Mouse (Mus musculus) embryo, embryonic 11 days (tissue): ENCODE measurements around the gene Fam181a.

Source experiments
- DNase-seq: peaks from one replicate; pipeline ENCODE4 v3.0.0-alpha.2; 2015

Fam181a gene

DNA sequence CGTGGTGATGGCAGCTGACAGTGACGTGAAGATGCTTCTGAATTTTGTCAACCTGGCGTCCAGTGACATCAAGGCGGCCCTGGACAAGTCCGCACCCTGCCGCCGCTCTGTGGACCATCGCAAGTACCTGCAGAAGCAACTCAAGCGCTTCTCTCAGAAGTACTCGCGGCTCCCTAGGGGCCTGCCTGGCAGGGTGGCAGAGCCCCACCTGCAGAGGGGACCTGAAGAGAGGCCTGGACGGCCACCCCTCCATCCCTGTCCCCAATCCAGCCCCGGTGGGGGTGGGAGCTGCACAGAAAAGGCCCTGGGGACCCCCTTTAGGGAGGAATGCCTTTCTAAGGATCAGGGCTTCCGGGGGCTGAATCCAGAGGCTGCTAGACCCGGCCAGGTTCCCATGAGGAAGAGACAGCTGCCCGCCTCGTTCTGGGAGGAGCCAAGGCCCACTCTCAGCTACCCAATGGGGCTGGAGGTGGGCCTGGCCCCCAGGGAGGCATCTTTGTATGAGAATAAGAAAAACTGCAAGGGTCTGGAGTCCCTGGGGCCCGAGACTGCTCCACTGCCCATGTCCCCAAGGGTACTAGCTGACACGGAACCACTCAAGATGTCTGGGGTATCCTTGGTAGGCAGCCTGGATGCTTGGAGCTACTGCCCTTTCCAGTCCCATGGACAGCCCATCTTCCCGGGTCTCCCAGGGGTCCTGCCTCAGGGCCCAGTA, 5.2 kb downstream of the Fam181a start:
- DNase-seq: peak; percentile 29

DNA sequence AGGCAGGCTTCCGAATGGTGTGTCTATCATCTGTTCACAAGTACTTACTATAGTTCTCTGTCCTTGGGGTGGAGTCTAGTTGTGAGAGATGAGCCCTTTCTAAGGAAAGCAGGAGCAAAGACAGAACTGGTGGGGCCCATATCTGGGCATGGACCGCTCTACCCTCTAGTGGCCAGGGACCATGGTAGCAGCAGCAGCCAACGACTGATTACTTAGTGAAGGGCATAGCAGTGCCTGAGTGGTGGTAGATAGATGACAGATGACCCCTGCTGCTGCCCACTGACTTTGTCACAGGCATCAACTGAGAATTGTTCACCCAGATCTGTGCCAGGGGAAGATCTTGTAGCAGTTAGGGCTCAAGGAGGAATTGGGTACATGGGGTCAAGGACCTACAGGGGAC, 12.0 kb downstream of the Fam181a start:
- peak; percentile 56 for DNase-seq

DNA sequence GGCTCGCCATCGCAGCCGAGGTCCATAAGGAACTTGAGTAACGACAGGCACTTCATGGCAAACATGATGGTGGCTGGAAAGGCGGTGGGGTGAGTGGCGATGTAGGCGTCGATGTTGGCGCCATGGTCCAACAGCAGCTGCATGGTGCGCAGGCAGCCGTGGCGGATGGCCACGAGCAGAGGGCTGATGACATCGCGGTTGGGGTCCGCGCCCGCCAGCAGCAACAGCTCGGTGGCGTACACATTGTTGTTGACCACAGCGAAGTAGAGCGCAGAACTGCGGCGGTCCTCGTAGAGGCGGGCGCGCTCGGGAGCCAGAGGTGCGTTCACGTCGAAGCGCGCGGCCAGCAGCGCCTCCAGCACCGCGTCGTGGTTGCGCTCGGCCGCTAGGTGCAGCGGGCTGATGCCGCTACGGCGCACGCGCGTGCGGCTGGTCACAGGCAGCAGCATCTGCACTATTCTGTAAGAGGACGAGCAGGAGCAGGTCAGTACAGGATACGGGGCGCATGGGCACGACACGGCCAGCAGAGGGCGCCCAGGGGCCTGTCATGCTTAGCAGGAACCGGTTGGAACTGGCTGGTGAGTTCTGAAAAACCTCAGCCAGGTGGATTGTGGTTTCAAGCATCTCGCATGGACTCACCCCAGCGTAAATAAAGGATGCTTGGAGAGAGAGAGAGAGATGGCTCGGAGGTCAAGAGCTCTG, 14.5 kb downstream of the Fam181a start:
- DNase-seq: peak; percentile 94

DNA sequence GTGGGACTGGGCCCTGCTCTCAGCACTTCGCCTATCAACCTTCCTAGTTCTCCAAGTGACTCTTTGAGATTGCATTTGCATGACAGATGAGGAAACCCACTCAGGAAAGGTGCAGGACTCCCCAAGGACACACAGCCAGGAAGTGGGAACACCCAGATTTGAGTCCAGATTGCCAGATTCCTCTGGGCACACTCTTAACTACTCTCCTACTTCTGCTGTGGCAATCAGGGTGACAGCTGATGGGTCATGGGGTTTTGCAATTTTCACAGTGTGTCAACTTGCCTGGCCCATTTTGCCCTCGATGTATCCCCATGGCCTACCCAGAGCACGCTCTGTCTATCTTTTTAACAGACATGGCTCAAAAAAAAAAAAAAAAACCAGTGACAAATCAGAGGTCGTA, 15.8 kb downstream of the Fam181a start:
- no peak for DNase-seq

DNA sequence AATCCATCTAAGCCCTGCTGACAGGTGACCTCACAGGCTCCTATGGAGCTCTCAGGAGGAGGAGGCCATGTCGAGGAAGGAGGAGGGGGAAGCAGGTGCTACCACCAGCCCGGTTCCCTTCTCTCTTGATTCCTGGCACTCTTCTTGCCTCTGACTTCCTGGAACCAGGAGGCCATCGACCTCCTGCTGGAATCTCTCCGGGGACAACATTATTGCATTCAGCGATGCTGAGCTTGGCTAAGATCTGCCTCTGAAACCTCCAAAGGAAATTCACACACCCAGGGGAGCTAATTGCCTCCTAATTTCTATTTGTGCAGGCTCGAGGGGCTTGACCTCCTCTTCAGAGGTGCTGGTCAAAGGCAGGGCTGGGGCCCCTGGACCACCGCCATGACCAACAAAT, 16.3 kb downstream of the Fam181a start:
- peak; percentile 34 for DNase-seq

DNA sequence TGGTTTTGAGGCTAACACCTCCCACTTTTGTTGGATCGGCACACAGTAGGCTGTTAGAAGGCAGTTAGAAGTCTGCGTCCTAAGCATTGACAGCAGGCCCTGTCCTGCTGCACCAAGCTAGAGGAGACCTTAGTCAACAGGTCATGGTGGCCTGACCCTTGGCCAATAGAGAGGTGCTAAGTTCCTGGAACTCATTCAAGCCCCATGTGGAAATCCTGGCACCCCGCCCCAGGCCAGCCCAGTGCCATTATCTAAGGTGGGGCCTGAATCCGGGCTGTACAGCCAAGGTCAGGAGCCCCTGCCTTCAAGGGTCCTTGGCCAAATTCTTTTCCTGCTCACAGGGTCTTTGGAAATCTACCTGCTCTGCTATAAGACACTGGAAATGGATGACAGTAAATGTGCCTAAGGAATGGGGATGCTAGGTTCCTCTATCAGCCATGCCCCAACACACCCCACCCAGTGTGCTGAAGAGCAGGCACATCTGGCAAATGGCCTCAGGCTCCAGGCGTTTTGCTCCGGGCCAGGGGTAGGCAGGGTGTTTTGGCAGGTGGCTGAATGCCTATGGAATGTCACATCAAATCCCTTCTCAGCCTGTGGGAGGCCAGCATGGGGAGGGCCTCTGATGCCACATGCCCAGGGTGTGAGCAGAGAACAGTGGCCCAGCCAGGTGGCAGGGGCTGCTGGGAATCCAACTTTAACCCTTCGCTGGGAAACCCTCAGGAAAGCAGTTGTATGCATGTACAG, 17.8 kb downstream of the Fam181a start:
- no peak for DNase-seq

DNA sequence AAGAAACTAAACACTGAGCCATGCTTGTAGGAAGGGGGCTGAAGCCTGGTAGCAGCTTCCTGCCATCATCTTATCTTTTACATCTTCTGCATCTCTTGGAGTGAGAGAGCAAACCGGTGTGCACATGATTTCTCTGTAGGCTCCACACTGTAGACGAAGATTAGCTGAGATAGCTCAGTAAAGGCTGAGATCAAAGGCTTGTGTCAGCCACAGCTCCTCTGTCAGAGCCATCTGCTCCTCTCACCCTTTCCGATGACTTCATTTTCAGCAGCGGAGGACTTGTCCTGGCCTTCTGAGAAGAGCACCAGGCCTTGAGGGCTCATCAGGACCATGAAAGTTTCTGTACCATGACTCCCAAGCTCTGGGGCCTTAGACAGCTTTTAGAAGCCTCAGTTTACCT, 20.7 kb downstream of the Fam181a start:
- DNase-seq: no peak

DNA sequence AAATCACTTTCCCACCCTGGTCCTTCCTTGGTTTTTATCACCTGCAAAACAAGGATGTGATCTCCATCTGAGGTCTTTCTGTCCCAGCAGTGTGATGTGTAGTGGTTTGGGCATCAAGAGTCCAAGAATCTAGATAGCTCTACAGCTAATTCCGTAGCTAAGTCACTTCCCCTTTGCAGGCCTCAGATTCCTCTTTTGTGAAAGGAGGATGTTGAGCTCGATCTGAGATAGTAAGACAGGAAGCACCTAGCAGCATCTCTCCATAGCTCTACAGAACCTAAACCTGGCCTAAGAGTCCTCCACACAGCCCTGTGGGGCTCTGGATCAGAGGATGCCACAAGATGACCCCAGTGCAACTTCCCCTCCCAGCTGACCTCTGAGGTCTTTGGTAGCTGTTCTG, 22.1 kb downstream of the Fam181a start:
- no peak for DNase-seq

DNA sequence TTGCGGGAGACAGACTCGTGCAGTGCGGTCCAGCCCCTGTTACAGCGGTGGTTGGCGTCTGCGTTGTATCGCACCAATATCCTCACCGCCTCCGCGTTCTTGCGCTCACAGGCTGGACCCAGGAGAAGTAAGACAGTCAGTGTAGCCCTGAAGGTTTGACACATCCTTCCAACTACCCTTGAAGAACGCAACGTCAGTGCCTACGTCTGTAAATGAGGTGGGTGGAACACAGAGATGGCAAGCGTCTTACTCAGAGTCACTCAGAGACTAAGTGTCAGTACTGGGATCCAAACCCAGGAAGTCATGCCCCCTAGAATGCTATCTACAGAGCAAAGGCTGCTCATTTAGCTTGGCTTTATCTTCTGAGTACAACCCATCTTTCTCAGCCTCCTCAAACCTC, 22.7 kb downstream of the Fam181a start:
- no peak for DNase-seq

DNA sequence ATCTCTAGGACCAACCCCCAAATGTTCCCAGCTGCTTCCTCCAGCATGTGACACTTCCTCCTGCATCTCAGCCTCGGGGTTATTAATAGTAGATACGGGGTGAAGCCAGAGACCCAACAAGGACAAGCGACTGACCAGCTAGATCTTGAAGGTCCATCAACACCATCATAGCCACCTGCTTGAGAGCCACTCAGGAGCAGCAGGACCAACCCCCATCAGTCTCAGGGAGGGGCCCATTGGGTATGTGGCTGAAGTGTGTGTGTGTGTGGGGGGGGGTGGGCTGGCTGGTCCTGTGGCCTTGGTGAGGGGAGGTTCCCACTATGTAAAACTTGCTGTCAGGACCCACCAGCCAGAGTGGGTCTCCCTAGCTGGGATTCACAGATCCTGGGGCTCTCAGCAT, 26.0 kb downstream of the Fam181a start:
- no peak for DNase-seq

DNA sequence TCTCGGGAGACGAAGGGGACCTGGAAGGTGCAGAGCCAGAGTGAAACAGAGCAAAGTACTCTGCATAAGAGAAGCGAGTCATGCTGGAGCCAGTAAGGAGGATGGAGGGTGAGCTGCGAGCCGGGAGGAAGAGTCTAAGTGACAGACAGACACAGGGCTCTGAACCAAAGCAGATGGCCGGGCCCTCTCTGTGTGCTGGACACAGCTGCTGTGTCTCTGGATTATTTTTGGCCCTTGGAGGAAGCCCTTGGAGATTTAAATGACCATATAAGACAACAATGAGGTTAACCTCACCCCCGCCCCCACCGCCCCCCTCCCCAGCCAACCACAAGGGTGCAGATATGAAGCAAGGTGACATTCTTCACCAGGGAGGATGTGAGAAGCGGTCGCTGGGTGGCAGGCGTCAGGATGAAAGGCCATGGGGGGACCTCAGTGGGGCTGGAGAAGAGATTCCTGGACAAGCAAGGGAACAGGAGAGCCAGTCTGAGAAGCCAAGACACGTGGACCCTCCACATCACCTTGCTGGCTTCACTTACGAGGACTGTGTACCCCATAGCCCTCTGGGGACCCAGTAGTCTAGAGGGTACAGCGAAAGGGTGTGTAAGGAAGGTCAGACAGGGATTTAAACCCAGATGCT, 27.5 kb downstream of the Fam181a start:
- DNase-seq: no peak

DNA sequence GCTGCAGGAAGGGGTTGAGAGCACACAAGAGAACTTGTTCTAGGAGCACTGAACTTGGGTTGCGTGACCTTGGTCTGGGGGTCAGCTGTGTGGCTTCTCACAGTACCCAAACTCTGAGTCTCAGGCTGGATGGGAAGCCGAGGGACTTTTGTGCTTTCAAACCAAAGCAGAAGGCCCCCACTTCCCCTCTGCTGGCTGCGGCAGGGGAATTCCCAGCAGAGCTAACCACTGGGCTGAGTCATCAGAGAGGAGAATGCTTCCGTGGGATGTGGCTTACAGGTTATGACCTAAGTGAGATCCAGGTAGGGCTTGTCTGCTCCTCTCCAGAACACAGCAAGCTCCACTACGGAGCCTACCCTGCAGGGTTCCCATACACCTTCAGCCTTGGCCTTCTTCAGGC, 30.4 kb downstream of the Fam181a start:
- no peak for DNase-seq

DNA sequence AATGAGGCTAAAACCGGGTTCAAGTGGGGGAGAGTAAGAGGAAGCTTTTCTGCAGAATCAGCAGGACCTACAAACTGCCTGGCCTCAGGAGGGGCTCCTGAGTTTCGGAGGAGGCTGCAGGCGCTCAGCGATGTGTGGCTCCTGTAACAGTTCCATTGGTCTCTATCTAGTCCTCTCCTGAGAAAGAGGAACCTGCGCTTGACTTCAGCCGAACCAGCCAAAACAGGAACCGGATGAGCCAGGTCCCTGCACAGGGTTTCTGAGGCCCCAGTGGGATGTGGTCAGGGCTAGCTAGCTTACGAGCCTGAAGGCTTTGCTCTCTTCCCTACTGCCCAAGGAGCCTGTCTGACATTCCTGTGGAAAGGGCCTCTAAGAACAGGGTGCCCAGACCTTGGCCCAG, 32.7 kb downstream of the Fam181a start:
- no peak for DNase-seq

DNA sequence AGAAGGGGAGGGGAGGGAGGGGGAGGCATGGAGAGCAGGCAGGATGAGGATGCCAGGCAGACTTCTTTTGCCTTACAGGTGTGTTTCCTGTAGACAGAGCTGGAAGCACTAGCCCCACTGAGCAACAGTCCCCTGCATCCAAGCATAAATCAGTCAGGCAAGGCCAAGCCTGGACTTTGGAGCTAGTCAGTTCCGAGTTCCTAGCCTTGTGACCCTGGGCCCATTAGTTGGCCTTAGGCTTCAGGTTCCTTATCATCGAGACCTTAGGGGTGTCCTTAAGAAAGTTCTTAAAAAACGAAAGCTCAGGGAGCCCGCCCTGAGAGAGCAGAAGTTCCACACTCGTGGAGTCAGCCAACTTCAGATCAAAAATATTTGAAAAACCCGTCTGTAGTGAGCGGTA, 34.2 kb downstream of the Fam181a start:
- DNase-seq: no peak

DNA sequence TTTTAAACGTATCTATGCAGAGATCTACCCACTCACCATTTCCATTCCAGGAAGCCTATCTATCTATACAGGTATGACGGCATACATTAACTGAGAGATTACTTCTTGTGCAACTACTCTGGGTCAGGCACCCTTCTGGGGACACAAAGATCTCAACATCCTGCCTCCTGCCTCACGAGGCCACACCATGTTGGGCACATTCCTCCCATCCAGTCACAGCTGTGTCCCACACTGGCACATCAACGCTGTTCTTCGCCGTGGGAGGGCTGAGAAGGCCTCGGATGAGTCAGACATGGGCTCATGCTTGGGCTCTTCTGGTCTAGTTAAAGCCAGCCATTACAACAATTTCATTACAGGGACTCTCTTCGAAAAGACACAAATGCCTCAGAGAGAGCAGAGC, 36.2 kb downstream of the Fam181a start:
- no peak for DNase-seq

DNA sequence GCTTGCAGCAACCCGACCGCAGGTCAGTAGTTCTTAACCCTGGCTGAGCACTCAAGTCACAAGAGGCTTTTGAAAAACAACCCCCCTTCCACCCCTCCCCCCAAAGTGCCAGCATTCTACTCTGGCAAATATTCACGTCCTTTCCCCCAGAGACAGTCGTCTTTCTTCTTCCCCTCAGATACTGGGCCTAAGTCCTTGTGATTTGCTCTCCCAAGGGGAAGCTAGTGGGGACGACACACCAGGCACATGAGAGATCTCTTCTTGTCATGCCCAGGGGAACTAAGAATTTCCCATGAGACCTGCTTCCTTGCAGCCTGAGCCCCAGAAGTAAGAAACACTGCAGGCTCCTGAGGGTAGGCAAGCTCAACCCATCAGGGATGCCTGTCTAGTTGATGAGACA, 36.6 kb downstream of the Fam181a start:
- no peak for DNase-seq

DNA sequence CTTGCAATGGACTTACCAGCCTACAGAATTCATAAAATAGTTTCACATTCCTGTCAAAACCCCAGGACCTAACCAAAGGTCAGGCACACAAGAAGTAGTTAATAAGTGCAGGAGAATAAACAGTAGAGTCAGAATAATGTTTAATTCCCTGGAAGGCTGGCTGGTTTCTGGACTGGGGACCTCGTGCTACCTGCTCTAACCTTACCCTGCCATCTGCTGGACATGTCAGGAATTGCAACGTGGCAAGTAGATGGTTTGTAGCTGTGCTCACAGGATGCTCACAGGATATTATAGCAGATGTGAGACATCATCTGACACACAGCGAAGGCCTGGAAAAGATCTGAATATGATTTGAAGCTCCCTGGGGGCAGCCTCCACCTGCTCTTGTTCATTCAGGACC, 37.7 kb downstream of the Fam181a start:
- DNase-seq: peak; percentile 85

DNA sequence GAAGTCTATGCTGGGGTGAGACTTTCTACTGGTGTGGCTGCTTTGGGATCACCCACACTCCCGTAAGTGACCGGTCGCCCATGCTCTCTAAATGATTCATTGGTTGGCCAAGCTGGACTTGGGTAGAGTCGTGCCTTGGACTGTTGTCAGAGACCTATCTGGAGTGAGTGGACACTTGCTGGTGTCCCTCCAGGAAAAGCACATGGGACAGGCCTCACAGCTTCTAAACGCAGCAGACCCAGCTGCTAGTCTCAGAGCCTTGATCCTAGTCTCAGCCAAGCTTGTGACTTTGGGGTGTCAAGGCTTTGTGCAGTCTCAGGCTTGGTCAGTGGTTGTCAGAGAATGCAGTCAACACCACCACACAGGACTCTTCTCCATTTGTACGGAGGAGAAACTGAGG, 42.0 kb downstream of the Fam181a start:
- no peak for DNase-seq

DNA sequence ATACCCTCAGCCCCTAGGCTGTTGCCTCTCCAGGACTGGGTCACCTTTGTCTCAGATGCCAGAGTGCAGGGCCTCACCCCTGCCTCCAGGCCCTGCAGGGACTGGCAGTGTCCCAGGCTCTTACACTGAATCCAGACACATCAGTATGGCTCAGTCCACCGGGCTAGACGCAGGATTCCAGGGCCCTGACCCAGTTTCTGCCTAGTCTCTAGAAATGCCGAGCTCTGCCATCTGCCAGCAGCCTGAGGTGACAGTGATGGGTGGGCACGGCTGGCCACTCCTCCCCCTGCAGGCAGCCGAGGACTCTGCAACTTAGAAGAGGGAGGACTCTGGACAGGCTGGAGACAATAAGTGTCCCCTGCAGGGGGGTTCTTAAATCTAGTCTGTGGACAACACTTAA, 42.8 kb downstream of the Fam181a start:
- DNase-seq: peak; percentile 42

DNA sequence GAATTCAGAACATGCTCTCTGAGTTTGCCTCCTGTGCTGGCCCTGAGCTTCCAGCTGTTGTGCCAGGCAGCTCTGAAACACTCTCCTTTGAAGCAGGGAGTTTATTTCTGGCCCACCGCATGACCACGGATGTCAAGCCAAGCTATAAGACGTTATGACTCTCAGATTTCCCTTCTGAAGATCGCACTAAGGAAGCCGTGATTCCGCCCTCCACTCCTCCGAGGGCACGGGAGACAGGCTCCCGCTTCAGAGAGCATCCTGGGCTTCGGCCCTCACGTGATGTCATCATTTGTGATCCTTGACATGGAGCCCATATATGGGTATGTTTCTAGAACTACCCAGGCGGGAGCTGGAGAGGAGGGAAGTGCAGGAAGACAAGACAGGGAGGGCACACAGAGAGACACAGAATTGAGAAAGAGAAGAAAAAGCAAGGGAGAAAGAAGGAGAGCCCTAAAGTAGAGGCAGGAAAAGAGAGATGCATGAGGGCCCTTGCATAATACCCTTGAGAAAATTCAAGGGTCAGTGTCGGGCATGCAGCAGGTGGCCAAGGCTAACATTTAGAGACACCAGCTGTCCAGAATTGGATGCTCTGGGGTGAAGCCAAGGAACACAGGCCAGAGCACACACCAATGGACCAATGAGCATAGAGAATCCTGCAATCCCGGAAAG, 45.1 kb downstream of the Fam181a start, which contains the start of gene Asb2:
Asb2 (minus strand) TSS at position 256 of the 669 bp plus-strand sequence.
- DNase-seq: no peak

DNA sequence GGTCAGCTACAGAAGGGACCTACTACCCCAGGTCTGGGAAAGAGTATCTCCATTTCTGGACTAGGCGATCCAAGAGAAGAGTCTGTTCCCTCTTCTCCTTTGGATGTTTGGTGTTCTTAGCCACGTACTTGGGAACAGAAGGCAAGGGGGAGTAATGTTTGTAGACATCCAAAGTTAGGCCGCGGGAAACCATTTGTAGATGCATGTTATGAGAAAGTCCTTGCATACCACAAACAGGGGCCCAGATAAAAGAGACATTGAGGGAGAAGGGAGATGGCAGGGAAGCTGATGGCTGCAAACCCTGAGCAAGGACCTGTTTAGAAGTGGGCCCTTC, 45.6 kb downstream of the Fam181a start:
- no peak for DNase-seq

DNA sequence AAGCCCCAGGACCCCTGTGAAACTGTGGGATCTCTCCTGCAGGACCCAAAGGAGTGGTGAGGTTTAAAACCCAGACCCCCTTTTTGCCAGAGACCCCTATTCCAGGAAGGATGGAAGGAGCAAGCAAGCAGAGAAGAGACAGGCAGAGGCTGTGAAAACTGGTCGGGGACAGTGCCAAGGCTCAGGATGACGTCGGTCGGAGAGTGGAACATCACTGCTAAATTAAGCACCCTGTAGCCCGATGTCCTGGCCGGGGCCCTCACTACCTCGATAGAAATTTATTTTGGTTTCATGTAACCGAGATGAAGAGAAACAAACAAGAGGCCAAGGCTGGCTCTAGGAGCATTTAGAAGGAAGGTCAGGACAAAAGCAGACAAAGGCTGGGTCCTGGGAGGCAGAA, 47.4 kb downstream of the Fam181a start:
- DNase-seq: no peak
